Mouse (Mus musculus): ENCODE data around the gene Trim68.

DNA sequence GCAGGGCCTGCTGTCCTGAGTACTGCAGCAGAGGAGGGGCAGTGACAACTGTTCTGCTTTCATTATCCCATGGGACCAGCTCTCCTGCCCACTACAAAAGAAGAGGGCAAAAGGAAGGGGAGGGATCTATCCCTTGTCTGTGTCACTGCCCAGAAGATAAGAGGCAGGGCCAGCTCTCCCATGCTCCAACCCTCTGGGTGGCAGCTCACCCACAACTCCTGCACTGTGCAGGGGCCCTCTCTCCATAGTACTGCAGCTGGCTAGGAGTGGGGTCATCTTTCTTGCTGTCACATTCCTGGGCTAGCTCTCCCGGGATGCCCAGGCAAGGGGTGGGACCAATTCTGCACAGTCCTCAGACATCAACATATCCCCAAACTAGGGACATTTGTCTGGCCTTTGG, 46.7 kb upstream of the Trim68 start:
- TF ChIP-seq POLR2A (IDR thresholded peaks at IDR 0.05; ENCODE audit: low read depth, low read length) = no peak
- no peak for TF ChIP-seq CTCF (IDR thresholded peaks at IDR 0.05; ENCODE audit: borderline replicate concordance, insufficient read depth, low read length)

All from embryonic fibroblast, embryonic 13.5 days (primary cell).